Mouse (Mus musculus) myocyte (in vitro differentiated cells): Measurements from ENCODE around the gene Scmh1.

Experiments used
- E2F4 ChIP-seq: IDR thresholded peaks from one replicate; pipeline ENCODE4 v1.6.1; 2011; ENCODE audit warnings: mild to moderate bottlenecking, control low read depth, moderate library complexity; ENCODE audit not compliant: insufficient read depth
- MYOD1 ChIP-seq, 3 experiments: IDR thresholded peaks; one replicate each; pipeline ENCODE4 v1.6.1; 2011; ENCODE audit warnings: control low read depth in 2 of 3, low read depth in 2 of 3, mild to moderate bottlenecking in 2 of 3, moderate library complexity in 1 of 3; ENCODE audit not compliant: insufficient read length in 2 of 3, control insufficient read depth in 1 of 3
- MYOG ChIP-seq, 3 experiments: IDR thresholded peaks; one replicate each; pipeline ENCODE4 v1.6.1; 2011; ENCODE audit warnings: control low read depth in 2 of 3, low read depth in 2 of 3, mild to moderate bottlenecking in 2 of 3; ENCODE audit not compliant: insufficient read length in 2 of 3, control insufficient read depth in 1 of 3, insufficient read depth in 1 of 3
- POLR2A ChIP-seq: IDR thresholded peaks from one replicate; pipeline ENCODE4 v1.6.1; 2011; ENCODE audit warnings: low read depth, mild to moderate bottlenecking, control low read depth, moderate library complexity; ENCODE audit not compliant: insufficient read length
- REST ChIP-seq: IDR thresholded peaks from one replicate; pipeline ENCODE4 v1.6.1; 2011; ENCODE audit warnings: mild to moderate bottlenecking, control low read depth, moderate library complexity; ENCODE audit not compliant: insufficient read depth, insufficient read length
- TCF3 ChIP-seq: IDR thresholded peaks from one replicate; pipeline ENCODE4 v1.6.1; 2011; ENCODE audit warnings: low read depth, control low read depth; ENCODE audit not compliant: insufficient read length
- USF1 ChIP-seq: IDR thresholded peaks from one replicate; pipeline ENCODE4 v1.6.1; 2011; ENCODE audit warnings: low read depth, mild to moderate bottlenecking, control low read depth, moderate library complexity

DNA sequence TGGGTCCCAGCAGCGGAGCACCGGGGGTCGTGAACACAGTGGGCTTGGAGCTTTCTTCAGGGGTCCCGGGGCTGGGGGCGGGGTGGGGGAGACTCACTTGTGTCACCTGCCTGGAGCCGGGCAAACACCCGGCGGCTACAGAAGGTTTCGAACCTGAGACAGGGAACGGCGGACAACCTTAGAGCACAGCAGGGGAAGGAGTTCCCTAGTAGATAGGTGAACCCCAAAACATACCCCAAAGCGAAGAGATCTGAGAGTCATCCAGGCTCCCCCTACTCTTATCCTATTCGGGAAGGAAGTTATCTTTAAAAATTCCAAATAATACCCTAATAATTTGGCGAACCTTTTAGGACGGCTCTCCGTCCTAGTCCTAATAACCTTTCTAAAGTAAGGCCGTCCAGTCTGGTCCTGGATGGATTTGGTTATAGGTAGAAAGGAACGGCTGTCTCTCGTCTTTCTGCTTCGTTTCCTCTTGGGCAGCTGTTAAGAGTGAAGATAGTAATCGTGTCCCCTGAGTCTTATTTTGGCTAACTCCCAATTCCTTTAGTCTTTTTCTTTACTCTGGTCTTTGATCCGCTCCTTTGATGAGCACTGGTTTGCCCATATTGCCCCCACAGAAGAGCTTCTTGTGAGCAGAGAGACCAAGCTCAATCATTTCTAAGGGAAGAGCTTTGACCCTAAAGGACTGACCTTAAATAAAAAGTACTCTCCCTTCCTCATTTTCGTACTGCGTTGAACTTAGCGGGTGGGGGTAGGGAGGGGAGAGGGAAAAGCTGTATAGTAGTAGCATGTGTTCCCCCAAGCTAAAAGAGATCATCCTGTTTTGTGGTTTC is 941 bp downstream of the Scmh1 start:
- TF ChIP-seq REST (no peak), TCF3 (no peak), POLR2A (no peak), USF1 (no peak), MYOD1 (IDR thresholded peaks at IDR 0.05; ENCODE audit: control insufficient read depth in 1 of 3, insufficient read length in 2 of 3, low read depth in 2 of 3) (no peak), MYOG (IDR thresholded peaks at IDR 0.05; ENCODE audit: control insufficient read depth in 1 of 3, insufficient read depth in 1 of 3, insufficient read length in 2 of 3, low read depth in 2 of 3) (no peak), E2F4 (no peak)
